In the genomic region with DNA sequence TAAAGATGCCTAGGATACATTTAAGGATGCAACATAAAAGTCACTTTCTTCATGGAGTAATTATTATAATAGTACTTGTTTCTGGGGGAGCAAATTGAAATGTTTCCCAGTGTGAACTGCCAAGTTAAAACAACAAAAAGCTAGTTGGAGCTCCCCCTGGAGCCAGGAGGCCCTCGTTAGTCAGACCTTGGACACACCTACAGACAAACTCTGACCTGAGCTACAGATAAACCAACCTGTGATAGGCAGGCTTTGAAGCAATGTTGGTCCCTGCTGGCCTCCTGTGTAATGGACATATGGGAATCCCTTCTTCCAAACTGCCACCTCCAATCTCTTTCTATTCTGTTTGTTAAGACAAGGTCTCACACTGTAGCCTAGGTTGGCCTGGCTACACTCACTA, we compare ENCODE assay signal across 28 mouse cellular contexts.
A peak's percentile ranks its signal among the peaks of the same experiment; 100 is the strongest.
DNase-seq lines count a peak whose midpoint lies in the region; ATAC-seq and TF ChIP-seq lines count a peak whose summit lies in the region.
"Had no signal": no experiment of that assay in that cellular context is flagged by ENCODE, and none has a peak within 500 bp of the region (broad histone marks: within the 10 kb centered on the region; RNA-seq: fewer than 3 reads in every experiment).

No protein-coding gene starts in this region.

- H3K9me3 ChIP-seq in ES-Bruce4 (replicated peaks; ENCODE audit: control insufficient read depth, insufficient read depth, low read length, poor library complexity, severe bottlenecking), result no peaks in the 10 kb centered on the region
- H3K9me3 ChIP-seq in intestine, postnatal 0 days (ENCODE audit: control insufficient read depth), result no peaks in the 10 kb centered on the region
- H3K9me3 ChIP-seq: embryonic facial prominence, embryonic 12.5 days; embryonic facial prominence, embryonic 15.5 days; heart, embryonic 10.5 days had no signal

- TF ChIP-seq EP300 in ES-Bruce4 (IDR thresholded peaks at IDR 0.05; ENCODE audit: insufficient read depth, low read depth, low read length), result no peak

- no peaks in the 10 kb centered on the region for H3K27me3 ChIP-seq in ES-Bruce4 (ENCODE audit: control insufficient read depth, insufficient read depth, low read length, poor library complexity, severe bottlenecking)
- no peaks in the 10 kb centered on the region for H3K27me3 ChIP-seq in intestine, postnatal 0 days (replicated peaks; ENCODE audit: control insufficient read depth, insufficient read depth, low read length)
- H3K27me3 ChIP-seq in small intestine, adult 2 months (ENCODE audit: control insufficient read depth, insufficient read depth, low read length), result no peaks in the 10 kb centered on the region
- H3K27me3 ChIP-seq: embryonic facial prominence, embryonic 12.5 days; embryonic facial prominence, embryonic 15.5 days; heart, embryonic 13.5 days had no signal

- H3K4me2 ChIP-seq in intestine, postnatal 0 days (replicated peaks; ENCODE audit: low read depth), result no peak overlapping the region
- H3K4me2 ChIP-seq: embryonic facial prominence, embryonic 12.5 days; embryonic facial prominence, embryonic 15.5 days; heart, embryonic 13.5 days; hindbrain, embryonic 14.5 days had no signal

- 0 out of 2 replicates have a peak, but pooled peaks have one; percentile 28 for TF ChIP-seq CTCF in layer of hippocampus, adult 2 months (conservative IDR thresholded peaks at IDR 0.05)
- TF ChIP-seq CTCF in ES-Bruce4 (IDR thresholded peaks at IDR 0.05; ENCODE audit: low read depth, low read length), result peak; percentile 5
- peak; percentile 52 for TF ChIP-seq CTCF in intestine, postnatal 0 days (IDR thresholded peaks at IDR 0.05; ENCODE audit: low read depth)
- TF ChIP-seq CTCF in small intestine, adult 2 months (IDR thresholded peaks at IDR 0.05; ENCODE audit: extremely low read depth, insufficient read length, insufficient replicate concordance, low read depth, low read length), result 0 out of 2 replicates have a peak, but pooled peaks have one; percentile 12

- no peak overlapping the region for H3K27ac ChIP-seq in layer of hippocampus, adult 2 months
- no peak overlapping the region for H3K27ac ChIP-seq in ES-Bruce4 (ENCODE audit: insufficient read depth, low read length)
- H3K27ac ChIP-seq in intestine, postnatal 0 days (ENCODE audit: low read depth, low read length), result no peak overlapping the region
- no peak overlapping the region for H3K27ac ChIP-seq in small intestine, adult 2 months (ENCODE audit: insufficient read depth, low read depth, low read length)
- H3K27ac ChIP-seq: embryonic facial prominence, embryonic 12.5 days; embryonic facial prominence, embryonic 15.5 days; gastrocnemius, adult 2 months; heart, embryonic 10.5 days; heart, embryonic 13.5 days; hindbrain, embryonic 14.5 days; hindbrain, postnatal 0 days had no signal

- DNase-seq in layer of hippocampus, adult 2 months (ENCODE audit: low spot score in 2 of 2), result no peak
- DNase-seq in layer of hippocampus, adult 9-10 months (ENCODE audit: low spot score), result no peak
- DNase-seq in embryo, embryonic 10.5 days (ENCODE audit: low spot score), result no peak
- no peak for DNase-seq in c-Kit-positive CD71-positive TER-119-positive erythroid progenitor cells, embryonic 14.5 days (ENCODE audit: low spot score)
- no peak for DNase-seq in adrenal gland, adult 18-20 months (ENCODE audit: low spot score in 2 of 2)
- DNase-seq: adrenal gland, postnatal 14 days; B cell, adult 2 months; cerebellum, adult 11-12 months; cerebellum, adult 8-10 months; cerebellum, postnatal 10 days; forebrain, postnatal 0 days; gastrocnemius, adult 2 months; gastrocnemius, postnatal 14 days; heart, adult 18-20 months; heart, postnatal 14 days; heart, postnatal 4 days had no signal

- no peaks in the 10 kb centered on the region for H3K36me3 ChIP-seq in ES-Bruce4 (ENCODE audit: control insufficient read depth, insufficient read depth, low read length, poor library complexity, severe bottlenecking)
- H3K36me3 ChIP-seq in intestine, postnatal 0 days (ENCODE audit: control insufficient read depth, insufficient read depth), result no peaks in the 10 kb centered on the region
- H3K36me3 ChIP-seq in small intestine, adult 2 months (ENCODE audit: control insufficient read depth, insufficient read depth, low read length), result no peaks in the 10 kb centered on the region
- H3K36me3 ChIP-seq: embryonic facial prominence, embryonic 12.5 days; embryonic facial prominence, embryonic 15.5 days; heart, embryonic 10.5 days; heart, embryonic 13.5 days had no signal

- peak; percentile 75; the same call in 1 of the 2 replicates for ATAC-seq in intestine, postnatal 0 days
- ATAC-seq: activated CD4-positive, CD25-positive, alpha-beta regulatory T cell, adult 4 months; forebrain, embryonic 14.5 days; forebrain, postnatal 0 days; hindbrain, postnatal 0 days; inflammation-experienced regulatory T-cells, adult 6 months had no signal

- H3K9ac ChIP-seq in ES-Bruce4 (ENCODE audit: low read depth, poor library complexity, severe bottlenecking), result no peak overlapping the region
- H3K9ac ChIP-seq in intestine, postnatal 0 days (ENCODE audit: low read depth, low read length), result no peak overlapping the region
- H3K9ac ChIP-seq: embryonic facial prominence, embryonic 12.5 days; embryonic facial prominence, embryonic 15.5 days; forebrain, postnatal 0 days; heart, embryonic 13.5 days; hindbrain, embryonic 14.5 days had no signal

- 24% methylated on average over 1 of the region's 1 CpGs for WGBS in intestine, postnatal 0 days
- 16% methylated on average over 1 of the region's 1 CpGs for WGBS in small intestine, adult 2 months

- no peaks in the 10 kb centered on the region for H3K4me1 ChIP-seq in ES-Bruce4 (ENCODE audit: control insufficient read depth, insufficient read depth, low read length)
- H3K4me1 ChIP-seq in intestine, postnatal 0 days (replicated peaks; ENCODE audit: control insufficient read depth, insufficient read depth, low read length), result 0 out of 2 replicates have a peak, but pooled peaks cover 4% of the 10 kb centered on the region
- peaks cover 9% of the 10 kb centered on the region; the same call in 1 of the 2 replicates for H3K4me1 ChIP-seq in small intestine, adult 2 months (ENCODE audit: control insufficient read depth, insufficient read depth, insufficient read length, low read length)
- H3K4me1 ChIP-seq: embryonic facial prominence, embryonic 12.5 days; embryonic facial prominence, embryonic 15.5 days; heart, embryonic 10.5 days; heart, embryonic 13.5 days had no signal

- no peak for TF ChIP-seq POLR2A in ES-Bruce4 (IDR thresholded peaks at IDR 0.05; ENCODE audit: insufficient read depth, low read length)
- no peak for TF ChIP-seq POLR2A in small intestine, adult 2 months (IDR thresholded peaks at IDR 0.05; ENCODE audit: low read depth, low read length)

- no peak overlapping the region for H3K4me3 ChIP-seq in layer of hippocampus, adult 2 months
- H3K4me3 ChIP-seq in ES-Bruce4 (ENCODE audit: low read depth, low read length), result no peak overlapping the region
- no peak overlapping the region for H3K4me3 ChIP-seq in intestine, postnatal 0 days (ENCODE audit: low read depth, low read length)
- no peak overlapping the region for H3K4me3 ChIP-seq in small intestine, adult 2 months (ENCODE audit: low read depth, low read length)
- H3K4me3 ChIP-seq: embryonic facial prominence, embryonic 12.5 days; embryonic facial prominence, embryonic 15.5 days; gastrocnemius, adult 2 months; heart, embryonic 10.5 days; heart, embryonic 13.5 days had no signal
